Mouse (Mus musculus): Measurements from ENCODE around the gene Brca2. TPM values are rescaled to one million over a fixed set of nuclear protein-coding genes. Genes with fewer than 3 reads are reported as not detected.

Gene Brca2
- polyA plus RNA-seq, 1 experiment from 2014 or later, result 14.6 TPM

DNA sequence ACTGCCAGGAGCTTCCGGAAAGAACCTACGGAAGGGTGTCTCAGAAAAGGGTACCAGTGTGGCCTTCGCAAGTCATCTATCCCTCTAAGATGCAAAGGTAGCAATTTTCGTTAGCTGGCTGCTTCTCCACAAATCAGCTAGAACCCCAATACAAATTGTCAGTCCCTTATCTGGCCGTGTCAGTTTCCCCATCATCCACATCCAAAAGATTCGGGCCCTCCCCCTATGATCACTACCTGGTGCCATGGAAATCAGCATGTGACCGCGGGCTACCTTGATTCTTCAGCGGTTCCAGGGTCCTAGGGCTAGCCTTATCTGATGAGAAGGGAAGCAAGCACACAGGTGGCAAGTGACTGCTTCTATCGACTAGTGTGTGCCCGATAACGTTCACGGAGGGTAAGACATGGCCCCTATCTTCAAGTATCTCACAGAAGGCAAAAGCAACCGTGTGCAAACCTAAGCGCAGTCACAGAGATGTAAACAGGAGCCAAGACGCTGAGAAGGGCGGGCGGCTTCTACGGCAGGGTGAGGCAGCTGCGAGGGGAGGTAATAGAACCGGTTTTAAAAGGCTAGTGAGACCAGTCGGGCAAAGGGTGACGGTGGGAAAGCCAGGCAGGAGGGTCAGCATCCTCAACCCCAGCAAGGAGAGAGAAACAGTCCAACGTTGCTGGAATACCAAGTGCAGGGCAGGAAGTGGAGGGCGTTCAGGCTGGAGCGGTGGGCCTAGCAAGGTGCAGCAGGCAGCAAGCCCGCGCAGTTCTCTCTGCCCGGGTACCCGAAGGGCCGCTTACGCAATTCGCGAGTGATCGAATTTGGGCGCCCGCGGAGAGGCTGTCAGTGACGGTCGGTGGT is 70.7 kb downstream of the Brca2 start:
- Histone ChIP-seq H3K4me1 (peaks cover 13% of the 10 kb centered on the region), H3K4me3 (peak overlapping the region; percentile 86), H3K27me3 (no peaks in the 10 kb centered on the region), H3K9ac (replicated peaks) (peak overlapping the region; percentile 64), H3K9me3 (no peaks in the 10 kb centered on the region), H3K36me3 (0 out of 2 replicates have a peak, but pooled peaks cover 2% of the 10 kb centered on the region), H3K27ac (replicated peaks) (no peak overlapping the region), H3K4me2 (replicated peaks) (peak overlapping the region; percentile 97)
- WGBS, result 10% methylated on average over 40 of the region's 40 CpGs
- peak; percentile 49 for ATAC-seq (replicated peaks)

DNA sequence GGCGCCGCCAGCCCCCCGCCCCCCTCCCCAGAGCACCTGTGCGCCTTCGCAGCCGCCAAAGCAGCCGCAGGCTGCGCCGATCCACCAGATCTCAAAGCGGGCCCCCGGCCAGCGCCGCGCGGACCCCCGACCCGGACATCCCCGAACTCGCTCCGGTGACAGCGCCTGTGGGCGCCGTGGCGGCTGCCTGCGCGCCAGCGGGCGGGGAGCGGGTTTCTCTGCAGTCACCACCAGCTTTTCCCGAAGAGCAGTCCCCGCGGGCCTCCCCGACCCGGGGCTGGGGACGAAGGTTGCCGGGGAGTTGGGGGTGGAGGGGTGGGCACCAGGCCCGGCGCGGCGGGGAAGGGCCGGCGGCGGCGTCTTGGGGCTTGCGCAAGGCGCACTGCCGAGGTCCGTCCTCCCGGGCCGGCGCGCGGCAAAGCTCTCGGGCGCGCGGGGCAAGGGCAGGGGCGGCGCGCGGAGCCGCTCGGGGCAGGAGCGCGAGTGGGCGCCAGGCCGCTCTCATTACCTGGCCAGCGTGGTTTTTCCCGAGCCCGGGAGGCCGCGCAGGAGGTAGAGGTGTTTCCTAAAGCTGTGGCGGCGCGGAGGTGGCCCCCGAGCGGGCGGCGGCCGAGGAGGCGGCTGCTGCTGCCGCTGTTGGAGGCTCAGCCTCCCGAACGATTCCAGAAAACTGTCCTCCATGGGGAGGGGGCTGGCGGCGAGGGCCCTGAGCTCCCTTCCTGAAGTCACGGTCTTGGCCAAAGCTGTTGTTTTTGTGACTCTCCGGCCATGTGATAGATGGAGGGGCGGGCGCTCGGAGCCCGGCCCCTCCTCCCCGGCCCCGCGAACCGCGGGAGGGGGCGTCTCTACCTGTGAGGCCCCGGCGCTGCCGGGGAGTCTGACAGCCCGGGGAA is 71.6 kb downstream of the Brca2 start:
- Histone ChIP-seq H3K27ac (replicated peaks) (no peak overlapping the region), H3K27me3 (no peaks in the 10 kb centered on the region), H3K4me2 (replicated peaks) (peak overlapping the region; percentile 97), H3K9me3 (no peaks in the 10 kb centered on the region), H3K4me1 (peaks cover 13% of the 10 kb centered on the region), H3K4me3 (peak overlapping the region; percentile 86), H3K36me3 (0 out of 2 replicates have a peak, but pooled peaks cover 2% of the 10 kb centered on the region), H3K9ac (replicated peaks) (peak overlapping the region; percentile 64)
- peak; percentile 79 for ATAC-seq (replicated peaks)
- 1% methylated on average over 100 of the region's 102 CpGs for WGBS

DNA sequence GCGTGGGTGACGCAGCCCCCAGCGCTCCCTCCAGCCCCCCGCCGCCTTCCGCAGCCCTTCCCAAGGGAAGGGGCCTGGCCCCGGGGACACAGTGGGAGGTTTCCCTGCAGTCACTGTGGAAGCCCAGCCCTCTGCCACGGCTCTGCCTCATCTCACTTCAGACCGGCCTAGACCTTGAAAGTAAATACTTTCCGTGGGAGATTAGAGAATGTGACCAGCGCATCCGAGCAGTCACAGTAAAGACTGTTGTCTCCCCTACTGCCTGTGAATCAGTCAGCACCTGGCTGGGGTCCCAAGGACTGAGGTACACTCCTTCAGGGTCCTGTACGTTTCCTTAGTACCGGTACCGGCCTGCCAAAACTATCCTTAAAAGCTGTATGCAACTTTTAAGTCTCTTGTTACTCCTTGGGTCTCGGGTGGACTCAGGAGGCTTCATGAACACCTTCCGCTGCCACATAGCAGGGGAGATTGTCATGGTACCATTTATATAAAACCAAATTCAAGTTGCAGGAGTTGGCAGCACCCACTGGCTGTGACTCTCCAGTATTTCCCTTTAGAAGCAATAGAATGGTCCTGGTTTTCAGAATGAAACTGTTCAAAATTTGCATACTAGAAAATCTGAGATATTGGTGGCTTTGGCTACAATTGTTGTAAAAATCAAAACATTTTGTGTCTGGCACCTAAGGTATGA is 72.4 kb downstream of the Brca2 start:
- Histone ChIP-seq H3K27ac (replicated peaks) (no peak overlapping the region), H3K4me2 (replicated peaks) (peak overlapping the region; percentile 97), H3K4me3 (peak overlapping the region; percentile 86), H3K36me3 (0 out of 2 replicates have a peak, but pooled peaks cover 2% of the 10 kb centered on the region), H3K9ac (replicated peaks) (peak overlapping the region; percentile 64), H3K27me3 (no peaks in the 10 kb centered on the region), H3K9me3 (no peaks in the 10 kb centered on the region), H3K4me1 (peaks cover 13% of the 10 kb centered on the region)
- ATAC-seq (replicated peaks), result peak; percentile 70; the same call in 1 of the 2 replicates
- WGBS, result 7% methylated on average over 17 of the region's 17 CpGs

DNA sequence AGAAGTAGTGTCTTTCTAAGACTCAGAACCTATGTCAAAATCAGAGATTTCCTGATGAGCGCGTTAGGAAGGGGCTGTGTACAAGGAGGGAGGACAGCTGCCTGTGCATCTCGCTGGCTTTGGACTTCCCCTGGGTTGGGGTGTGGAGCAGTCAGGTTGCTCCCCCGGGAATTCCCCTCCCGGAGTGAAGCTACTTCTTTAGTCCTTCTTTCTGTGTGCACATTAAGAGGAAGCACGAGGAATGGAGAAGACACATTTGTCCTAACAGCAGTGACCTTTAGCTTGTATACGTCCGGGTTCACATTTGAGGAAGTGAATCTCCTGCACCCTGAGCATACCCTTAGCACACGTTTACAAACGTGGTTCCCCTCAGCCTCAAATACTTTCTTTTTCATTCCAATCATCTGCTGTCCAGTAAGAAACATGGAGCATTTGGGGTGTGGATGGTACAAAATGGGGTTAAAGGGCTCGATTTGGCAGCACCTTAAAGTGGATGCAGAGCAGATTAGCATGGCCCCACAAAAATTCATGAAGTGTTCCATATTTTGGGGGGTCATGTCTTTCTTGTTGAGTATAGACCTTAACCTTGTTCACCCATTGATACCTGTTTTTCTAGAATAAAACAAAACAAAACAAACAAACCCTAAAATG is 73.1 kb downstream of the Brca2 start:
- Histone ChIP-seq H3K27me3 (no peaks in the 10 kb centered on the region), H3K4me3 (no peak overlapping the region), H3K4me2 (replicated peaks) (no peak overlapping the region), H3K27ac (replicated peaks) (no peak overlapping the region), H3K9me3 (no peaks in the 10 kb centered on the region), H3K36me3 (0 out of 2 replicates have a peak, but pooled peaks cover 2% of the 10 kb centered on the region), H3K4me1 (peaks cover 13% of the 10 kb centered on the region), H3K9ac (replicated peaks) (no peak overlapping the region)
- ATAC-seq (replicated peaks), result no peak
- WGBS, result 55% methylated on average over 11 of the region's 11 CpGs

DNA sequence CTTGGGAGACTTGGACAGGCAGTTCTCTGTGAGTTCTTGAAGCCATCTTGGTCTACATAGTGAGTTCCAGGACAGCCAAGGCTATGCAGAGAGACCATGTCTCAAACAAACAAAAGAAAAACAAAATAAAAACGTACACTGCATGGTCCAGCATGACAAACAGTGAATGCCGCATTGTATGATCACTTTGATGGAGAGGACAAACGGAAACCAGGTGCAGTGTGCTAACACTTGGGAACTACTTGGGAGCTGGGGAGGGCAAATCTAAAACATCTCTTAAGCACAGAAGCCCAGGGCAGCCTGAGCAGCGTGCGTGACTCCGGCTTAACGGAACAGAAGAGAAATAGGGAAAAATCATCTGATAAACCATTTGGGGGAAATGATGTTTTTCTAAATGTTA is 74.7 kb downstream of the Brca2 start, which contains the start of gene N4bp2l1:
TSS of gene N4bp2l1 (minus strand) at position 101 of the 400 bp plus-strand sequence.
- no peak for ATAC-seq (replicated peaks)
- H3K4me3 ChIP-seq, result no peak within 1 kb of the TSS
- H3K9ac ChIP-seq (replicated peaks), result no peak within 1 kb of the TSS
- no peaks in the 10 kb centered on the region for H3K9me3 ChIP-seq
- no peak within 1 kb of the TSS for H3K27ac ChIP-seq (replicated peaks)
- 90% methylated on average over 7 of the region's 7 CpGs for WGBS
- H3K36me3 ChIP-seq, result no peaks in the 10 kb centered on the region
- no peak within 1 kb of the TSS for H3K4me2 ChIP-seq (replicated peaks)
- H3K4me1 ChIP-seq, result peaks cover 16% of the 10 kb centered on the region
- no peaks in the 10 kb centered on the region for H3K27me3 ChIP-seq

DNA sequence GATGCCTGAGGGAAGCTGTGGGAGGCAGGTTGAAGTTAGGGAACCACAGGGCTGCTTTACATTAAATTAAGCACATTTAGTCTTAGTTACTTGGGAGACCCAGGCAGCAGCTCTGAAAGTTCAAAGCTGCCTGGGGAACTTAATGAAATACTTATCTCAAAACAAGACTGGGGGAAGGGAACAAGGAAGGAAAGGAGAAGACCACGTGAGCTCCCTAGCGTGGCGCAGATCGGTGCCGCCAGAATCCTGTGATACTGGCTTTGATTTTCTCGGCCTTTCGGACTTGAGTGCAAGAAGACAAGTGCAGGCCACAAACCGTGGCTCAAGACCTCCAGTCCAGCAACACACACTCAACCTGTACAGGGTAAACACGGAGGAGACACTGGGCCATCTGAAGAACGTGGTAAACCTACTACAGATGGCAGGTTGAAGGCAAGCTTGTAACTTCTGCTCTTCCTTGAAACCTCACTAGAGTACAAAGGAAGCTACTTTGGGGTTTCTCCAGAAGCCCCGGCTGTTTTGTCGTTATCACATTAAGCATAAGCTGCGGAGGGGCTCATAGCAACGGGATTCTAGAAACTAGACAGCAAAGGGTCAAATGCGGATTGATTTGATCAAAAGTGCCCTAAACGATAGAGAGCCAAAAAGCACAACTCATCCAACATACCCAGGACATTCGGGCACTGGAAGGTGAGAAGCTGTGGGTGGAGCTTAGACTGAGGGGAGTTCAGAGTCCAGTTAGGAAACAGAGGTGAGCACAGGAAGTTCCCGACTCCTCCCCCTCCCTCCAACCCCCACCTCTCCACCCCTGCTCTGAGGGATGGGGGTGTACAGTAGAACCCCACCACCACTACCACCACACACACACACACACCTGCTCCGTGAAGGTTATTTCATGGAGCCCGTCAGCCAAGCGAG is 76.0 kb downstream of the Brca2 start:
- Histone ChIP-seq H3K36me3 (no peaks in the 10 kb centered on the region), H3K27ac (replicated peaks) (no peak overlapping the region), H3K9me3 (no peaks in the 10 kb centered on the region), H3K4me1 (peaks cover 10% of the 10 kb centered on the region), H3K4me2 (replicated peaks) (no peak overlapping the region), H3K9ac (replicated peaks) (no peak overlapping the region), H3K27me3 (no peaks in the 10 kb centered on the region), H3K4me3 (no peak overlapping the region)
- WGBS, result 68% methylated on average over 21 of the region's 21 CpGs
- no peak for ATAC-seq (replicated peaks)

DNA sequence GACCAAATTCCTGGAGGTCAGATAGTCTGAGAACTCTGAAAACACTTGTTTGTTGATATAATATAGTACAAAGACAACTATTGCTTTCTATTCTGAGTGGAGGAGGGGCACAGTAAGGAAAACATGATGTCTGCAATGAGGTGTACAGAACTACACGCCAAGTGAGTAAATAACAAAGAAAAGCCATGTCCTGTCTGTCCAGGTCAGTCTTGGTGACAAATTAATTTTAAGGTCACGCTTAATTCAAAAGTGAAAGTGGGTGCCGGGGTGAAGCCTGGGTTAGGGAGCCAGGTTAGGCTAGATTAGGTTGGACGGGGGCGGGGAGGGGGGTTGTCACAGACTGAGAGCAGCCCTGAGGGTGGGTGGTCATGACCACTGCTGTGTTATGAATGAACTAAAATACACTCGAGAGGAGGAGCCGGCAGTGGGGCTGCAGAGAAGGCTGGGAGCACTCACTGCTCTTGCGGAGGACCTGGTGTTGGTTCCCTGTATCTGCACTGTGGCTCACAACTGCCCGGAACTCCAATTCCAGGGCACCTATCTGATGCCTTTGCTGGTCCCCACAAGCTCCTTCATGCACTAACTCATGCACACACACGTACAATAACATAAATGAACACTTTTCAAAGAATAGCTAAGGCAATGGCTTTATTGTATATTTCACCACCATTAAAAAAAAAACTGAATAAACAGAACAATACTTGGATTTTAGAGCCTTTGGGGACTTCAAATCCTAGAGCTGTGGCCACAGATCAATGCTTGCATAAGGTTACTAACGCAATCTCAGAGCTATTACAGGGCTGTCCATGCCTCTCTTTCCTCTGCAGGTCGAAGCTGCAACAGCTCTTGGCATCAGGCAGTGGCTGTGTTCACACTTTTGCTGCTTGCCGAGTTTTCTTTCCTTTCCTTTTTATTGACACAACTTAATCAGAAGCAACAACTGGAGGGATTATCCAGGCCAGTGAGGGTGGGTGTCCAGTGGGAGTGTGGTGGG is 77.2 kb downstream of the Brca2 start:
- no peaks in the 10 kb centered on the region for H3K36me3 ChIP-seq
- no peaks in the 10 kb centered on the region for H3K27me3 ChIP-seq
- H3K9me3 ChIP-seq, result no peaks in the 10 kb centered on the region
- H3K27ac ChIP-seq (replicated peaks), result no peak overlapping the region
- no peak overlapping the region for H3K9ac ChIP-seq (replicated peaks)
- ATAC-seq (replicated peaks), result no peak
- H3K4me3 ChIP-seq, result no peak overlapping the region
- peaks cover 7% of the 10 kb centered on the region for H3K4me1 ChIP-seq
- H3K4me2 ChIP-seq (replicated peaks), result no peak overlapping the region
- WGBS, result 72% methylated on average over 13 of the region's 13 CpGs

DNA sequence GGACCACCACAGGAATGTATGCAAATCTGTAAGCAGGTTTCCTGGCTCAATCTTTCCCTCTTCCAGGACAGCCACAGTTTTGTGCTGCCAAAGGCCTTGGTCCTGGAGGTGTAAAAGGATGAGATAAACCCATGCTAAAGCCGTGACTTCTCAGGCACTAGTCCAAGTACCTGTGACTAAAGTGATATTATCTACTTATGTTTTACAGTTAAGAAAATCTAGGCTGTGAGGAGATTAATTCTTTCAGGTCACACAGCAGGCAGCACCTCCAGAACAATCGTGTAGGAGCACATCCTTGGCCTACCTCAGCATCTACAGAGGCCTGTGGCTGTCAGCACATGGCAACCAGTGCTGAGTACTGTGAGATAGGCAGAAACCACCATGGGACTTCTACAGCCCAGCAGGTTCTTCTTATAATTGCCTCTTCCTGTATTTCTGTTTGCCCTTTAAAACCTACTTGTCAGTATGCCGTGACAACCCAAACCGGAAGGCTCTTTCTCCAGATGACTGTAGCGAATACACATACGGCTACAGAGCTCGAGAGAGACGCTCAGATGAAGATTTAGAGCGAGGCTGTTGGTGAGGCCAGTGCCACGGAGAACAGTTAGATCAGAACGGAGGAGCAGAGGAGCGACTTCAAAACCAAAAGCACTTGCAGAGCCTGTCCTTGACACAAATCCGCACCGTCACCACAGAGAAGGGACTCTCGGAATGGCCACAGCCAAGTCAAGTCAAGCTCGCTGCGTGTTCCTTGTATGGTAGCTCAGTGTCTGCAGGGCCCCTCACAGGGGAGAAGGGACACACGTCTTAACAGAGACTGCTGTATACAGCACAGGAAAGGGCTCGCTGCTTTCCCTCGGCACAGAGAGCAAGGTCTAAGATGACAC is 78.4 kb downstream of the Brca2 start:
- H3K4me1 ChIP-seq, result 0 out of 2 replicates have a peak, but pooled peaks cover 3% of the 10 kb centered on the region
- H3K9me3 ChIP-seq, result no peaks in the 10 kb centered on the region
- H3K36me3 ChIP-seq, result no peaks in the 10 kb centered on the region
- no peak overlapping the region for H3K9ac ChIP-seq (replicated peaks)
- H3K4me3 ChIP-seq, result no peak overlapping the region
- 80% methylated on average over 20 of the region's 20 CpGs for WGBS
- peak overlapping the region; percentile 46; the same call in 1 of the 2 replicates for H3K27ac ChIP-seq (replicated peaks)
- H3K4me2 ChIP-seq (replicated peaks), result no peak overlapping the region
- H3K27me3 ChIP-seq, result no peaks in the 10 kb centered on the region
- ATAC-seq (replicated peaks), result 0 out of 2 replicates have a peak, but pooled peaks have one; percentile 39
